Mouse (Mus musculus): ENCODE results near the gene Pknox1.

GRCm38 (mm10) chr17:31525816-31526215 is 38.7 kb upstream of the Pknox1 start:
- no peak for TF ChIP-seq CTCF (IDR thresholded peaks at IDR 0.05; ENCODE audit: control insufficient read depth, insufficient read depth, low read length)
- no peak for TF ChIP-seq POLR2A (IDR thresholded peaks at IDR 0.05; ENCODE audit: borderline replicate concordance, control insufficient read depth, low read depth, low read length)

Measured in bone marrow, adult 2 months (tissue).